Mouse (Mus musculus) adrenal gland, adult 18-20 months (tissue): ENCODE results near the gene Utp11. TPM values are rescaled to one million over a fixed set of nuclear protein-coding genes. Genes with fewer than 3 reads are reported as not detected.

ENCODE experiments used
- DNase-seq, 2 experiments: peaks; one replicate each; pipeline ENCODE4 v3.0.0; 2021 to 2022; ENCODE audit warnings: low spot score in 2 of 2
- microRNA-seq, 2 experiments: library from miRNA; unstranded; fragments of <30 nt; microRNA quantifications; one replicate each; pipeline ENCODE4 v1.2.0; 2021; ENCODE audit warnings: borderline number of aligned reads in 2 of 2
- total RNA-seq, 2 experiments: library from RNA; stranded (reverse); gene quantifications; 1 replicate in 1 of 2; 2 replicates in 1 of 2; pipeline ENCODE4 v1.2.3; 2021

Gene Utp11
- total RNA-seq, 2 experiments from 2014 or later: 32.5 to 35.7 TPM

DNA sequence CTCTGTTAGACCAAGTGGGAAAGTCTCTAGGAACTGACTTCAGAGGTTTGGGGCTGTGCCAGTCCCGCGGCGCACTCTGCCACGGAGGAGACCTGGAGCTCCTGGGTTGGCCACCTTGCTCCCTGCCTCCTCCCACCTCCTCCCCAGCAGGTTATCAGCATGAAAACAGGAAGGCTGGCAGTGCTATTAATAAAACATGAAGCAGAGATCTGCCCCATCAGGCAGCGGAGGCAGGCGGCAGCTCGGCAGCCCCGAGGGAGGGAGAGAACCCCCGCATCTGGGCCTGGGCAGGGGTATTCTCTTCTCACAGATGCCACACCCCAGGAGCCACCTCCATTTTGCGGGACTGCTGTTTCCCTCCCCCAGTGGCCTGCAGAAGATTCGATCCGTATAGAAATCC lies 53.7 kb downstream of the Utp11 start:
- DNase-seq: no peak

DNA sequence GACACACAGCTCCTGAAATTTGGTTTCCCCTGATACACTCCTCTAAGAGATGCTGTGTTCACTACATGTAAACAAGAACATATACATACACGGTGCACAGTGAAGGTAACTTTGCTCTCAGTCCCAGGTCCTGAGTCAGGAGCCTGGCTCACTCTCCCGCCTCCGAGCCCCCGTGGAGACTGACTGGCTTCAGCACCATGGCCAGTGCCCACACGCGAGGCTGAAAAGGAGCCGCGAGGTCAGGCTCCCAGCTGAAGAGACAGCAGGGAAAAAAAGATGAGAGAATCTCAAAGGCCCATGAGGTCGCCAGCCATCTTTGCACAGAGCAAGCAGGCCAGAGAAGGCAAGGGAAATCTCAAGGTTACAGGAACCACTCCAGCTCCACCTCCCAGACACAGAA lies 60.1 kb downstream of the Utp11 start:
- DNase-seq: peak; percentile 26 to 37

DNA sequence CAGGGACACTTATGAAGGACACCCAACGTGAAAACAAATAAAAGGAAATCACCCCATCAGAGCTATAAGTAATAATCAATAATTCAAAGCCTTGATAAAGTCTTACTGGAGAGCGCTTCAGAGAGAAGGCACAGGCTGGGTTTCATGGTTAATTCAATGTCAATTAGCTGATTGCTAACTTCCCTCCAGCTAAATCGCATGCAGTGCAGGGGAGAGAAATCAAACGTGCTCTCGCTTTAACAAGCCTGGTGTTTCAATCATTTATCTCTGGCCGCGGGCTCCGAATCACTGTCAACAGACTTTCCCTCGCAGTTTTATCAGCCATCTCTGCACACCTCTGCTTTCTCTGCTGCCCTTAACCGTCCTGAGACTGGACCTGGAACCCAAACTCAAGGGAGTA lies 60.5 kb downstream of the Utp11 start:
- DNase-seq: no peak

DNA sequence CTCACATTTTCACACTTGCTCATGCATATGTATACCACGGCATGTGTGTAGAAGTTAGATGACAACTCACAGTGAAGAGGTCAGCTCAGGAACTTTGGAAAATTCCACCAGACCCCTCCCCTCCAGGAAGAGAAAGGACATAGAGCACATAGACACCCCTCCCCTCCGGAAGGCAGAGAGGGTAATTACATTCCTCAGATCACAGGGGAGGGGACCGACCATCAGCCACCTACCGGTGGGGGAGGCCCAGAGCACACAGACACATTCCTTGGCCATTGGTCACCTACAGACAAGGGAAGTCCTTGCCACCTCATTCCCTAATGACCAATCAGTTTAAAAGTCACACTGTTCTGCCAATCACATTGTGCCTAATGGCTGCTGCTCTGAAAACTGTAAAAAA lies 61.9 kb downstream of the Utp11 start:
- DNase-seq: no peak

Small RNAs within 50 kb of the gene (microRNA-seq; reads per million reads assigned to microRNA genes)
- gene Gm24721: 0 reads per million in 2 experiments
- 0 reads per million in 2 experiments for gene Mir697

Other genes with a start within 250 kb of the Utp11 start
- gene 3100002H09Rik, start 82.8 kb downstream of the Utp11 start, total RNA-seq: not detected
- gene Pou3f1, start 36.8 kb downstream of the Utp11 start, total RNA-seq: not detected
- 10 to 100 TPM in 1 of 2 experiments, 1 to 10 TPM in 1; 6.3 to 15.0 TPM for gene Fhl3, start 7.1 kb upstream of the Utp11 start, total RNA-seq
- gene Sf3a3, start 21.2 kb upstream of the Utp11 start, total RNA-seq: 10 to 100 TPM; 33.1 to 34.9 TPM
- gene Inpp5b, start 48.2 kb upstream of the Utp11 start, total RNA-seq: 10 to 100 TPM; 16.9 to 18.8 TPM
- 10 to 100 TPM; 27.0 TPM for gene Mtf1, start 108.5 kb upstream of the Utp11 start, total RNA-seq
- 10 to 100 TPM; 36.8 to 44.2 TPM for gene Yrdc, start 157.1 kb upstream of the Utp11 start, total RNA-seq
- gene 1110065P20Rik, start 157.6 kb upstream of the Utp11 start, total RNA-seq: 10 to 100 TPM; 44.6 TPM
- gene Maneal, start 168.6 kb upstream of the Utp11 start, total RNA-seq: 1 to 10 TPM; 4.0 to 5.0 TPM
- gene Epha10, start 187.3 kb upstream of the Utp11 start, total RNA-seq: 1 to 10 TPM; 1.9 to 2.4 TPM
- 10 to 100 TPM; 12.7 to 14.0 TPM for gene 9930104L06Rik, start 243.4 kb upstream of the Utp11 start, total RNA-seq
- 1 to 10 TPM; 2.3 to 2.5 TPM for gene Cdca8, start 245.7 kb upstream of the Utp11 start, total RNA-seq